In the genomic region with DNA sequence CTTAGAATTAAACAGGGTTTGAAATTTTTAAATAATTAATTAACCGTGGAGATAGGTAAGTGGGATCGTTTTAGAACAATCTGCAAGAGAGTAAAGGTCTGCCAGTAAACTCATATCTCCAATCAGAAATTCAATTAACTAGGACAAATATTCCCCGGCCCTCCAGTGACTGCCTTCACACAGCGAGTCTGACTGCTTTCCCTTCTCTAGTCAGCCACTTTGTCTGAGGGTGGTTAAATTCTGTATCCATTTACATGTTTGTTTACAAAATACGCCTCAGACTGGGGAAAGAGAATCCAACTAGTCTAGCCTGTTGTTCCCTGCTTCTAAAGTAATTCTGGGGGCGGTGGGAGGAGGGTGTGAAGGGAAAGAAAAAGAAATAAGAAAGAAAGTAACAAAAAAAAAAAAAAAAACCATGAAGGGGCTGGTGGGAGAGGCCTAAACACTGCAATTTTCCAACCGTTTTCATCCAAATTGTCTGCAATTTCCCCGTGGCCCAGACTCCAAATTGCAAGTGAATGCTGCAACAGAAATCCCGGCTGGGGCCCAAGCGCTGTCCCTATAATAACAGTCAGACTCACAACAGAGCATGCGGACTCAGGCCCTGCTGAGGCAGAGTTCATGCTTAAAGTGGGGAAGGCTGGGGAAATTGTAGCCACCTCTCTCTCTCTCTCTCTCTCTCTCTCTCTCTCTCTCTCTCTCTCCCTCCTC, we compare ENCODE assay signal across 19 mouse cellular contexts.
DNase-seq lines count a peak whose midpoint lies in the region; ATAC-seq and TF ChIP-seq lines count a peak whose summit lies in the region.
"Had no signal": no experiment of that assay in that cellular context is flagged by ENCODE, and none has a peak within 500 bp of the region (broad histone marks: within the 10 kb centered on the region; RNA-seq: fewer than 3 reads in every experiment).

No protein-coding gene starts in this region.

- no peak for TF ChIP-seq CTCF in brain, embryonic 14.5 days (IDR thresholded peaks at IDR 0.05; ENCODE audit: borderline replicate concordance, extremely low read depth, insufficient read depth, insufficient read length)
- no peak for TF ChIP-seq CTCF in forebrain, postnatal 0 days (IDR thresholded peaks at IDR 0.05; ENCODE audit: low read depth)
- no peak for TF ChIP-seq CTCF in kidney, adult 2 months (conservative IDR thresholded peaks at IDR 0.05; ENCODE audit: insufficient read depth, insufficient read length, low read depth, low read length)

- H3K9me3 ChIP-seq in hindbrain, embryonic 14.5 days (ENCODE audit: control insufficient read depth, low read length): no peaks in the 10 kb centered on the region
- no peaks in the 10 kb centered on the region for H3K9me3 ChIP-seq in hindbrain, embryonic 10.5 days
- no peaks in the 10 kb centered on the region for H3K9me3 ChIP-seq in forebrain, postnatal 0 days (ENCODE audit: low read length)
- no peaks in the 10 kb centered on the region for H3K9me3 ChIP-seq in liver, embryonic 11.5 days (ENCODE audit: control insufficient read depth, low read length)
- H3K9me3 ChIP-seq: embryonic facial prominence, embryonic 15.5 days; heart, embryonic 15.5 days; limb, embryonic 13.5 days; liver, embryonic 15.5 days; stomach, embryonic 15.5 days had no signal

- H3K4me2 ChIP-seq in hindbrain, embryonic 14.5 days (replicated peaks): peak overlapping the region; percentile 18; the same call in 1 of the 2 replicates
- no peak overlapping the region for H3K4me2 ChIP-seq in forebrain, postnatal 0 days (ENCODE audit: low read depth)
- no peak overlapping the region for H3K4me2 ChIP-seq in liver, embryonic 11.5 days
- H3K4me2 ChIP-seq: embryonic facial prominence, embryonic 15.5 days; heart, embryonic 15.5 days; limb, embryonic 13.5 days; liver, embryonic 15.5 days; stomach, embryonic 15.5 days had no signal

- no peak overlapping the region for H3K4me3 ChIP-seq in hindbrain, embryonic 14.5 days (replicated peaks; ENCODE audit: low read length)
- H3K4me3 ChIP-seq in hindbrain, embryonic 10.5 days: no peak overlapping the region
- H3K4me3 ChIP-seq in forebrain, postnatal 0 days (ENCODE audit: low read depth, low read length): no peak overlapping the region
- no peak overlapping the region for H3K4me3 ChIP-seq in liver, embryonic 11.5 days (ENCODE audit: low read depth, low read length)
- H3K4me3 ChIP-seq in kidney, adult 2 months (ENCODE audit: insufficient read depth, low read depth, low read length): no peak overlapping the region
- H3K4me3 ChIP-seq: embryonic facial prominence, embryonic 15.5 days; heart, adult 2 months; heart, embryonic 15.5 days; limb, embryonic 13.5 days; liver, embryonic 15.5 days; stomach, embryonic 15.5 days had no signal

- H3K27ac ChIP-seq in hindbrain, embryonic 14.5 days: no peak overlapping the region
- no peak overlapping the region for H3K27ac ChIP-seq in hindbrain, embryonic 10.5 days
- no peak overlapping the region for H3K27ac ChIP-seq in forebrain, postnatal 0 days (ENCODE audit: low read depth, low read length)
- no peak overlapping the region for H3K27ac ChIP-seq in liver, embryonic 11.5 days (ENCODE audit: low read depth, low read length)
- H3K27ac ChIP-seq in kidney, adult 2 months (ENCODE audit: insufficient read depth, low read depth, low read length): no peak overlapping the region
- H3K27ac ChIP-seq: embryonic facial prominence, embryonic 15.5 days; heart, adult 2 months; heart, embryonic 15.5 days; limb, embryonic 13.5 days; liver, embryonic 15.5 days; stomach, embryonic 15.5 days had no signal

- no peak for ATAC-seq in hindbrain, embryonic 14.5 days (ENCODE audit: low FRiP score)
- peak; percentile 59; the same call in 1 of the 2 replicates for ATAC-seq in forebrain, postnatal 0 days
- ATAC-seq in liver, embryonic 11.5 days (replicated peaks; ENCODE audit: low FRiP score): no peak

- no peaks in the 10 kb centered on the region for H3K36me3 ChIP-seq in hindbrain, embryonic 14.5 days (replicated peaks; ENCODE audit: control insufficient read depth, insufficient read depth)
- H3K36me3 ChIP-seq in hindbrain, embryonic 10.5 days: no peaks in the 10 kb centered on the region
- no peaks in the 10 kb centered on the region for H3K36me3 ChIP-seq in forebrain, postnatal 0 days (ENCODE audit: insufficient read depth)
- H3K36me3 ChIP-seq in liver, embryonic 11.5 days (ENCODE audit: control insufficient read depth, insufficient read depth, low read length): no peaks in the 10 kb centered on the region
- H3K36me3 ChIP-seq in kidney, adult 2 months (ENCODE audit: control insufficient read depth, insufficient read depth, low read length): no peaks in the 10 kb centered on the region
- H3K36me3 ChIP-seq: embryonic facial prominence, embryonic 15.5 days; heart, embryonic 15.5 days; limb, embryonic 13.5 days; liver, embryonic 15.5 days; stomach, embryonic 15.5 days had no signal

- H3K27me3 ChIP-seq in hindbrain, embryonic 14.5 days (ENCODE audit: control insufficient read depth, insufficient read depth, low read length): no peaks in the 10 kb centered on the region
- no peaks in the 10 kb centered on the region for H3K27me3 ChIP-seq in hindbrain, embryonic 10.5 days (ENCODE audit: insufficient read depth, poor library complexity, severe bottlenecking)
- H3K27me3 ChIP-seq in forebrain, postnatal 0 days (ENCODE audit: insufficient read depth, low read length): no peaks in the 10 kb centered on the region
- no peaks in the 10 kb centered on the region for H3K27me3 ChIP-seq in liver, embryonic 11.5 days (replicated peaks; ENCODE audit: control insufficient read depth, insufficient read depth, low read length)
- no peaks in the 10 kb centered on the region for H3K27me3 ChIP-seq in kidney, adult 2 months (replicated peaks; ENCODE audit: control insufficient read depth, insufficient read depth, low read length)
- H3K27me3 ChIP-seq: embryonic facial prominence, embryonic 15.5 days; liver, embryonic 15.5 days; stomach, embryonic 15.5 days had no signal

- no peak for TF ChIP-seq POLR2A in brain, embryonic 14.5 days (IDR thresholded peaks at IDR 0.05; ENCODE audit: borderline replicate concordance, extremely low read depth, insufficient read depth, insufficient read length, poor library complexity, severe bottlenecking)
- no peak for TF ChIP-seq POLR2A in kidney, adult 2 months (IDR thresholded peaks at IDR 0.05; ENCODE audit: low read depth, low read length)

- WGBS in hindbrain, embryonic 14.5 days: 21% methylated on average over 11 of the region's 11 CpGs
- WGBS in hindbrain, embryonic 10.5 days: 39% methylated on average over 11 of the region's 11 CpGs
- 26% methylated on average over 11 of the region's 11 CpGs for WGBS in forebrain, postnatal 0 days
- WGBS in liver, embryonic 11.5 days: 49% methylated on average over 11 of the region's 11 CpGs
- WGBS in kidney, adult 2 months: 51% methylated on average over 11 of the region's 11 CpGs

- peaks cover 19% of the 10 kb centered on the region; the same call in 1 of the 2 replicates for H3K4me1 ChIP-seq in hindbrain, embryonic 14.5 days (replicated peaks; ENCODE audit: control insufficient read depth, insufficient read depth, low read length)
- peaks cover 16% of the 10 kb centered on the region; the same call in 1 of the 2 replicates for H3K4me1 ChIP-seq in hindbrain, embryonic 10.5 days (replicated peaks)
- no peaks in the 10 kb centered on the region for H3K4me1 ChIP-seq in forebrain, postnatal 0 days (ENCODE audit: insufficient read depth)
- no peaks in the 10 kb centered on the region for H3K4me1 ChIP-seq in liver, embryonic 11.5 days (replicated peaks; ENCODE audit: control insufficient read depth, insufficient read depth, low read length)
- no peaks in the 10 kb centered on the region for H3K4me1 ChIP-seq in kidney, adult 2 months (ENCODE audit: control insufficient read depth, insufficient read depth, low read length)
- H3K4me1 ChIP-seq: heart, embryonic 15.5 days; liver, embryonic 15.5 days; stomach, embryonic 15.5 days had no signal

- no peak for DNase-seq in hindbrain, embryonic 14.5 days (ENCODE audit: low spot score)
- DNase-seq in hindbrain, embryonic 10.5 days (ENCODE audit: low spot score): no peak
- peak; percentile 44 for DNase-seq in R1 (ENCODE audit: low read depth, low spot score)
- DNase-seq in brain, embryonic 14.5 days (ENCODE audit: low read depth): peak; percentile 76
- no peak for DNase-seq in forebrain, postnatal 0 days
- DNase-seq in liver, embryonic 11.5 days (ENCODE audit: low spot score): no peak
- no peak for DNase-seq in kidney, adult 2 months
- DNase-seq: cerebellum, postnatal 14 days; gastrocnemius, postnatal 10 days; heart, adult 2 months; kidney, adult 8-10 months; kidney, postnatal 25 days; layer of hippocampus, adult 9-11 months; spleen, adult 18-20 months had no signal

- H3K9ac ChIP-seq in hindbrain, embryonic 14.5 days: no peak overlapping the region
- no peak overlapping the region for H3K9ac ChIP-seq in forebrain, postnatal 0 days
- H3K9ac ChIP-seq in liver, embryonic 11.5 days (ENCODE audit: low read depth, low read length): no peak overlapping the region
- H3K9ac ChIP-seq: embryonic facial prominence, embryonic 15.5 days; heart, embryonic 15.5 days; limb, embryonic 13.5 days; liver, embryonic 15.5 days; stomach, embryonic 15.5 days had no signal

Comparison
In these comparisons a context has a peak if more than half of its experiments do, and no peak if none do; other contexts are left out.
1. DNase-seq: peak in R1 (single experiment) and brain, embryonic 14.5 days (single experiment); none in hindbrain, embryonic 14.5 days (single experiment), hindbrain, embryonic 10.5 days (single experiment), forebrain, postnatal 0 days (single experiment), liver, embryonic 11.5 days (single experiment) and kidney, adult 2 months (single experiment).